Mouse (Mus musculus): ENCODE measurements at regions not wholly inside any gene's neighbourhood (a gene's known extent, or its start where the extent isn't known, plus 50 kb on each side); places are given as distances from the start of the nearest gene placed in this dataset.

GRCm38 (mm10) chr3:8751356-8751755 lies 858.5 kb downstream of the Zfp704 start:
- no peak for DNase-seq (ENCODE audit: low spot score)

GRCm38 (mm10) chr3:8750858-8751257 lies 859.0 kb downstream of the Zfp704 start:
- no peak for DNase-seq (ENCODE audit: low spot score)

- DNase-seq (ENCODE audit: low spot score): no peak
These were observed 859.7 kb downstream of the Zfp704 start for GRCm38 (mm10) chr3:8750162-8750561.

GRCm38 (mm10) chr3:8747201-8747600 lies 862.7 kb downstream of the Zfp704 start:
- DNase-seq (ENCODE audit: low spot score): no peak

- DNase-seq (ENCODE audit: low spot score): no peak
These were observed 863.2 kb downstream of the Zfp704 start for GRCm38 (mm10) chr3:8746677-8747076.

- DNase-seq (ENCODE audit: low spot score): no peak
These were observed 863.8 kb downstream of the Zfp704 start for GRCm38 (mm10) chr3:8746037-8746436.

GRCm38 (mm10) chr3:8744857-8745256 lies 865.0 kb downstream of the Zfp704 start:
- no peak for DNase-seq (ENCODE audit: low spot score)

GRCm38 (mm10) chr3:8743650-8744049 lies 866.2 kb downstream of the Zfp704 start:
- no peak for DNase-seq (ENCODE audit: low spot score)

GRCm38 (mm10) chr3:8741266-8742023 lies 868.4 kb downstream of the Zfp704 start:
- no peak for DNase-seq (ENCODE audit: low spot score)

GRCm38 (mm10) chr3:8740710-8741109 lies 869.2 kb downstream of the Zfp704 start:
- no peak for DNase-seq (ENCODE audit: low spot score)

- no peak for DNase-seq (ENCODE audit: low spot score)
These were observed 870.6 kb downstream of the Zfp704 start for GRCm38 (mm10) chr3:8739299-8739698.

GRCm38 (mm10) chr3:8736239-8736953 lies 873.5 kb downstream of the Zfp704 start:
- no peak for DNase-seq (ENCODE audit: low spot score)

GRCm38 (mm10) chr3:8734096-8734495 lies 875.8 kb downstream of the Zfp704 start:
- peak; percentile 29 for DNase-seq (ENCODE audit: low spot score)

- no peak for DNase-seq (ENCODE audit: low spot score)
These were observed 878.5 kb downstream of the Zfp704 start for GRCm38 (mm10) chr3:8731398-8731797.

- DNase-seq (ENCODE audit: low spot score): no peak
These were observed 888.0 kb downstream of the Zfp704 start for GRCm38 (mm10) chr3:8721628-8722594.

GRCm38 (mm10) chr3:8720586-8721100 lies 889.2 kb downstream of the Zfp704 start:
- no peak for DNase-seq (ENCODE audit: low spot score)

- DNase-seq (ENCODE audit: low spot score): no peak
These were observed 891.7 kb downstream of the Zfp704 start for GRCm38 (mm10) chr3:8718206-8718605.

GRCm38 (mm10) chr3:8717334-8717812 lies 892.5 kb downstream of the Zfp704 start:
- DNase-seq (ENCODE audit: low spot score): peak; percentile 49
